17 mouse cellular contexts compared by ENCODE assay signal in genomic region chr15:97872161-97872560, GRCm38 (mm10). TPM values are rescaled to one million over a fixed set of nuclear protein-coding genes. Genes with fewer than 3 reads are reported as not detected.
DNase-seq lines count a peak whose midpoint lies in the region; ATAC-seq and TF ChIP-seq lines count a peak whose summit lies in the region.
"Had no signal": no experiment of that assay in that cellular context is flagged by ENCODE, and none has a peak within 500 bp of the region (broad histone marks: within the 10 kb centered on the region; RNA-seq: fewer than 3 reads in every experiment).

No protein-coding gene starts in this region.

- intact Hi-C loops in left cerebral cortex, postnatal 14 days (cut with DNase I): no loop called here
- intact Hi-C loops in left cerebral cortex, postnatal 10 days (cut with DNase I): no loop called here

- no peak for TF ChIP-seq CTCF in stomach, postnatal 0 days (IDR thresholded peaks at IDR 0.05; ENCODE audit: low read depth)

- no peak for TF ChIP-seq EP300 in stomach, postnatal 0 days (optimal IDR thresholded peaks at IDR 0.05)

- no peak overlapping the region for H3K4me3 ChIP-seq in stomach, postnatal 0 days (ENCODE audit: low read depth, low read length)
- H3K4me3 ChIP-seq: gastrocnemius, adult 2 months; limb, embryonic 13.5 days; midbrain, embryonic 13.5 days had no signal

- peak; percentile 21 to 69 for DNase-seq in left cerebral cortex, postnatal 14 days (ENCODE audit: low spot score in 2 of 2)
- DNase-seq in left cerebral cortex, postnatal 10 days (ENCODE audit: extremely low spot score in 1 of 2, low spot score in 2 of 2): no peak
- peak; percentile 37 for DNase-seq in NIH3T3 (ENCODE audit: low read depth)
- DNase-seq in fibroblast of lung, adult 2 months (ENCODE audit: low read depth): peak; percentile 20
- peak; percentile 43 to 45 for DNase-seq in layer of hippocampus, postnatal 36 days
- no peak for DNase-seq in stomach, postnatal 0 days (ENCODE audit: low spot score)
- no peak for DNase-seq in thymus, postnatal 25 days
- DNase-seq: gastrocnemius, adult 2 months; heart, adult 11 months; heart, postnatal 4 days; kidney, adult 11 months; thymus, adult 2 months had no signal

- no peak for ATAC-seq in stomach, postnatal 0 days (ENCODE audit: low FRiP score, low TSS enrichment)
- ATAC-seq: hindbrain, postnatal 0 days; midbrain, embryonic 13.5 days had no signal

- H3K9me3 ChIP-seq in stomach, postnatal 0 days (ENCODE audit: control insufficient read depth, low read length): no peaks in the 10 kb centered on the region
- H3K9me3 ChIP-seq: limb, embryonic 13.5 days; midbrain, embryonic 13.5 days had no signal

- H3K36me3 ChIP-seq in stomach, postnatal 0 days (ENCODE audit: control insufficient read depth, insufficient read depth, low read length): no peaks in the 10 kb centered on the region
- H3K36me3 ChIP-seq: limb, embryonic 13.5 days; midbrain, embryonic 13.5 days had no signal

- no peak overlapping the region for H3K4me2 ChIP-seq in stomach, postnatal 0 days (replicated peaks; ENCODE audit: low read depth)
- H3K4me2 ChIP-seq: limb, embryonic 13.5 days; midbrain, embryonic 13.5 days had no signal

- no peak overlapping the region for H3K27ac ChIP-seq in stomach, postnatal 0 days (replicated peaks)
- H3K27ac ChIP-seq: hindbrain, postnatal 0 days; kidney, postnatal 0 days; limb, embryonic 13.5 days; liver, embryonic 14.5 days; midbrain, embryonic 13.5 days had no signal

- H3K27me3 ChIP-seq in stomach, postnatal 0 days (ENCODE audit: control insufficient read depth, insufficient read depth, low read length): no peaks in the 10 kb centered on the region
- H3K27me3 ChIP-seq: limb, embryonic 13.5 days; midbrain, embryonic 13.5 days had no signal

- no peaks in the 10 kb centered on the region for H3K4me1 ChIP-seq in stomach, postnatal 0 days (replicated peaks; ENCODE audit: control insufficient read depth, insufficient read depth)
- H3K4me1 ChIP-seq: limb, embryonic 13.5 days; midbrain, embryonic 13.5 days had no signal

- H3K9ac ChIP-seq in stomach, postnatal 0 days (ENCODE audit: low read length): no peak overlapping the region
- H3K9ac ChIP-seq: limb, embryonic 13.5 days; liver, embryonic 14.5 days; midbrain, embryonic 13.5 days had no signal

- 93% methylated on average over 8 of the region's 8 CpGs for WGBS in stomach, postnatal 0 days

RNA-seq across cellular contexts. Expression of gene Hdac7, which starts 27.9 kb away (rescaled TPM):
- 10 to 100 TPM; 23.7 to 25.9 TPM for total RNA-seq in left cerebral cortex, postnatal 14 days (2021)
- 10 to 100 TPM; 21.5 to 23.5 TPM for total RNA-seq in left cerebral cortex, postnatal 10 days (2021)
- total RNA-seq in layer of hippocampus, postnatal 36 days (2021): 10 to 100 TPM; 21.3 to 25.0 TPM
- 8.0 and 9.4 TPM in 2 replicates for polyA plus RNA-seq in stomach, postnatal 0 days (2015; fragmentation: Nextera tagmentation; extraction: Ambion mirVana)

RNA-seq across cellular contexts. Expression of gene Vdr, which starts 38.3 kb away (rescaled TPM):
- under 1 TPM; 0.13 TPM for total RNA-seq in left cerebral cortex, postnatal 14 days (2021)
- under 1 TPM; 0.14 to 0.36 TPM for total RNA-seq in left cerebral cortex, postnatal 10 days (2021)
- under 1 TPM; 0.30 to 0.37 TPM for total RNA-seq in layer of hippocampus, postnatal 36 days (2021)
- 1.4 and 1.5 TPM in 2 replicates for polyA plus RNA-seq in stomach, postnatal 0 days (2015; fragmentation: Nextera tagmentation; extraction: Ambion mirVana)
- polyA plus RNA-seq: midbrain, embryonic 13.5 days had no signal

Comparison
In these comparisons a context has a peak if more than half of its experiments do, and no peak if none do; other contexts are left out.
1. DNase-seq: peak in left cerebral cortex, postnatal 14 days (2 of 2), NIH3T3 (single experiment), fibroblast of lung, adult 2 months (single experiment) and layer of hippocampus, postnatal 36 days (2 of 2); none in left cerebral cortex, postnatal 10 days (0 of 2), stomach, postnatal 0 days (single experiment) and thymus, postnatal 25 days (single experiment).